Mouse (Mus musculus) liver, embryonic 11.5 days (tissue): ENCODE results near the gene Anks3. TPM values are rescaled to one million over a fixed set of nuclear protein-coding genes. Genes with fewer than 3 reads are reported as not detected.

Experiments used
- ATAC-seq: fragments of 200-750 bp; cut with Nextera tagmentation; replicated peaks from 2 replicates; pipeline ENCODE4 v1.8.0; 2017; ENCODE audit warnings: moderate number of reproducible peaks, mild to moderate bottlenecking, moderate TSS enrichment, moderate library complexity; ENCODE audit not compliant: low FRiP score
- DNase-seq: peaks from one replicate; pipeline ENCODE4 v3.0.0-alpha.2; 2017; ENCODE audit warnings: low spot score
- H3K27ac ChIP-seq: fragments of 300-500 bp; sonication (generic); 2 replicates; pipeline ENCODE4 v1.5.1; 2014; ENCODE audit warnings: mild to moderate bottlenecking, low read depth, low read length, control low read depth
- H3K27me3 ChIP-seq: fragments of 300-500 bp; sonication (generic); replicated peaks from 2 replicates; pipeline ENCODE4 v1.6.1; 2014; ENCODE audit warnings: low read length, mixed read lengths; ENCODE audit not compliant: control insufficient read depth, insufficient read depth
- H3K36me3 ChIP-seq: fragments of 300-500 bp; sonication (generic); 2 replicates; pipeline ENCODE4 v1.6.1; 2014; ENCODE audit warnings: mild to moderate bottlenecking, low read length, moderate library complexity, mixed read lengths; ENCODE audit not compliant: control insufficient read depth, insufficient read depth
- H3K4me1 ChIP-seq: fragments of 300-500 bp; sonication (generic); replicated peaks from 2 replicates; pipeline ENCODE4 v1.6.1; 2014; ENCODE audit warnings: low read length, mixed read lengths; ENCODE audit not compliant: control insufficient read depth, insufficient read depth
- H3K4me2 ChIP-seq: fragments of 300-500 bp; sonication (generic); 2 replicates; pipeline ENCODE4 v1.6.1; 2014; ENCODE audit warnings: mild to moderate bottlenecking, control low read depth, moderate library complexity
- H3K4me3 ChIP-seq: fragments of 300-500 bp; sonication (generic); 2 replicates; pipeline ENCODE4 v1.5.1; 2014; ENCODE audit warnings: low read depth, low read length, control low read depth
- H3K9ac ChIP-seq: fragments of 300-500 bp; sonication (generic); 2 replicates; pipeline ENCODE4 v1.6.1; 2014; ENCODE audit warnings: low read depth, low read length, control low read depth
- H3K9me3 ChIP-seq: fragments of 300-500 bp; sonication (generic); 2 replicates; pipeline ENCODE4 v1.6.1; 2016; ENCODE audit warnings: low read length, inconsistent platforms, mixed read lengths; ENCODE audit not compliant: control insufficient read depth
- WGBS: fragments of 180-500 bp; shearing (Covaris S2); extraction: QIAGEN DNeasy Blood & Tissue Kit; methylation state at CpG from one replicate; pipeline ENCODE4 v1.1.7; 2014; 5-methylcytosine and 5-hydroxymethylcytosine counted together
- polyA plus RNA-seq: library from polyadenylated mRNA; unstranded; fragments of >200 nt; fragmentation: Nextera tagmentation; extraction: Ambion mirVana; gene quantifications from 2 replicates; pipeline ENCODE4 v1.2.1, GENCODE M21; 2014

Anks3 gene
- polyA plus RNA-seq, 1 experiment from 2014 or later: 30.0 TPM

DNA sequence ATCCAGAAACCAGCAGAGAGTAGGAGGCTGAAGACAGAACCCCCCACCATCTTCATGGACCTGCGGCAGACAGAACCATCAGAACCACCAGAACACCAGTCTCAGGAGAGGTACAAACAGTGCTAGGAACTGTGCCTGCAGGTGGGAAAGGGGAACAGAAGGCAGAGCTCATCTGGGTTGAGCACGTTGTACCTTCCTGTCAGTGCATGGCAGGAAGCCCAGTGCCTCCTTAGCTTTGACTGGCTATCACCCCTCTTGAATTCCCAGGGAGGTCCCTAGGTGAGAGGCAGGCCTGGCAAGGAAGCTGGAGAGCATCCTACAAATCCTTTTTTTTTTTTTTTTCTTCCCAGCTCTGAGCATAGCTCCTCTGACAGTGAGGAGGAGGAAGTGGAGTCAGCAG, 12.2 kb upstream of the Anks3 start:
- no peak for ATAC-seq
- DNase-seq: no peak
- no peak overlapping the region for H3K9ac ChIP-seq
- H3K9me3 ChIP-seq: no peaks in the 10 kb centered on the region
- H3K36me3 ChIP-seq: no peaks in the 10 kb centered on the region
- no peak overlapping the region for H3K27ac ChIP-seq
- no peak overlapping the region for H3K4me2 ChIP-seq
- H3K27me3 ChIP-seq: no peaks in the 10 kb centered on the region
- WGBS: 60% methylated on average over 2 of the region's 2 CpGs
- H3K4me1 ChIP-seq: no peaks in the 10 kb centered on the region; the same call in 1 of the 2 replicates
- H3K4me3 ChIP-seq: no peak overlapping the region

DNA sequence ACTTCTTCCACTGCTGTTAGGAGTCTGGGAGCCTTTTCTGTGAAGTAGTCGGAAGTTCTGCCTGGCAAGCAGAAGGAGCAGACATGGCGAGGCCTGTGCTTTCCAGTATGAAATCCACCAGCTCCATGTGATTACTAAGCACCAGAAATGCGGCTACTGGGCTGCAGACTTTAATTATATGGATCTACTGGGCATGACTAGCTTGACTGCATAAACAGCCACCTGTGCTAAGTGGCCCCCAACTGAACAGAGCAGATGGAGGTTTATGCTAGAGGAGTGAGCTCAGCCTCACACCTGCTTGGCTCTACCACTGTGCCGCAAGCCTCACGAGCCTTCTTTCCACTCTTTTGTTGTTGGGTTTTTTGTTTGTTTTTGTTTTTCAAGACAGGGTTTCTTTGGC, 10.5 kb upstream of the Anks3 start:
- no peak for ATAC-seq
- no peak for DNase-seq
- H3K4me1 ChIP-seq: no peaks in the 10 kb centered on the region; the same call in 1 of the 2 replicates
- 87% methylated on average over 5 of the region's 5 CpGs for WGBS
- no peak overlapping the region for H3K4me2 ChIP-seq
- H3K36me3 ChIP-seq: no peaks in the 10 kb centered on the region
- no peak overlapping the region for H3K4me3 ChIP-seq
- no peak overlapping the region for H3K9ac ChIP-seq
- no peaks in the 10 kb centered on the region for H3K9me3 ChIP-seq
- no peak overlapping the region for H3K27ac ChIP-seq
- no peaks in the 10 kb centered on the region for H3K27me3 ChIP-seq

DNA sequence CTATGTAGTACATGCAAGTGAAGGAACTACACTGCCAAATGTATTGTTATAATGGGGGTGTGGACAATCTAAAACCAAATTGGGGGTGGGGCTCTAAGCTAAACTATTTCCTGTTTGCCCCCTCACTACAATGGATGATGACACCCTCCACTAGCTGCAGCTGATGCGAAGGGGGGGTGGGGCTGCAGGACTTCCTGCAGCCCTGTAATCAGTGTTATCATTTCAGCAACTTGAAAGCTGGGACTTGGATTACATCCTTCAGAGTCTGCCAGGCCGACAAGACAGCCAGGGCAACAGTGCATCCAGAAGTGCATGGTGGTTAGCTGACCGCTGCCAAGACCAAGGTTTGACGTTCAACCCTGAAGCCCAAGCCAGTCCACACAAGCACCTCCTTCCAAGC, 7.6 kb upstream of the Anks3 start:
- Histone ChIP-seq H3K9ac (no peak overlapping the region), H3K4me1 (no peaks in the 10 kb centered on the region)

DNA sequence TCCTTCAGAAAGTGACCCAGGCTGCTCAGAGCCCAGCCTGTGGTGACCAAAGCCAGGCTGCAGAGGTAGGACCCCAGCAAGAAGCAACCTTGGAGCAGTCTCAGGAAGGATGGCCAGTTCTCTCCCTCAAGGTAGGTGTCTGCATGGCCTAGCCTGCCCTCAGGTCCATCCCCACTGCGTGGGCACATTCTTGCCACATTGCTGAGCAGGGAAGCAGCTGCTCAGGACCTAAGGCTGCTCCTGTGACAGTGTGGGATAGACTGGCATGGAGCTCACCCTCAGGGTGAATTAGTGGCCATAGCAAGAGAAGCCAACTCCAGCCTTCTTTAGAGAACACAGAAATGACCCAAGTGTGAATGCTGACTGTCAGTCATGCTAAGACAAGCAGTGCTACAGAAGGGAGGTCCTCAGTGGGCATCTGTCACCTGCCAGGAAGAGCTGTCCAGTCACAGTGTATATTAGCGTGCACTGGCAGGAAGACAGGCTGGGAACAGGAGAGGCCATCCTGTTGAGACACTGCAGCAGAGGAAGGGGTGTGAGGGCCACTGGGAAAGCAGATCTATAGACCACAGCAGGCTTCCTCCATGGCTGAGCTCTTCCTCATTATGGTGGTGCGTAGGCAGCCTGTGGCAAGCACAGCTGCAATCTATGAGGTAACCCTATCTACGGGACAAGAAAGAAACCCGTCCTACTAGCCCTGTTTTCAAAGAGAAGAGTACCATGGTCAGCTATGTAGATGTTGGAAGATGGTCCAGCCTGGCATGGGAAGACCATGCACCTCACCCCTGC, 5.2 kb upstream of the Anks3 start:
- 51% methylated on average over 5 of the region's 5 CpGs for WGBS
- no peak for DNase-seq
- ATAC-seq: no peak
- no peaks in the 10 kb centered on the region for H3K36me3 ChIP-seq
- H3K4me2 ChIP-seq: no peak overlapping the region
- H3K4me1 ChIP-seq: 0 out of 2 replicates have a peak, but pooled peaks cover 4% of the 10 kb centered on the region
- no peaks in the 10 kb centered on the region for H3K27me3 ChIP-seq
- no peaks in the 10 kb centered on the region for H3K9me3 ChIP-seq
- no peak overlapping the region for H3K4me3 ChIP-seq
- no peak overlapping the region for H3K9ac ChIP-seq
- H3K27ac ChIP-seq: no peak overlapping the region

More for the DNA sequence above, 7.6 kb upstream of the Anks3 start:
- 38% methylated on average over 4 of the region's 4 CpGs for WGBS
- Histone ChIP-seq H3K27me3 (no peaks in the 10 kb centered on the region), H3K27ac (no peak overlapping the region), H3K9me3 (no peaks in the 10 kb centered on the region), H3K36me3 (no peaks in the 10 kb centered on the region), H3K4me3 (no peak overlapping the region), H3K4me2 (no peak overlapping the region)
- ATAC-seq (no peak), DNase-seq (no peak)

DNA sequence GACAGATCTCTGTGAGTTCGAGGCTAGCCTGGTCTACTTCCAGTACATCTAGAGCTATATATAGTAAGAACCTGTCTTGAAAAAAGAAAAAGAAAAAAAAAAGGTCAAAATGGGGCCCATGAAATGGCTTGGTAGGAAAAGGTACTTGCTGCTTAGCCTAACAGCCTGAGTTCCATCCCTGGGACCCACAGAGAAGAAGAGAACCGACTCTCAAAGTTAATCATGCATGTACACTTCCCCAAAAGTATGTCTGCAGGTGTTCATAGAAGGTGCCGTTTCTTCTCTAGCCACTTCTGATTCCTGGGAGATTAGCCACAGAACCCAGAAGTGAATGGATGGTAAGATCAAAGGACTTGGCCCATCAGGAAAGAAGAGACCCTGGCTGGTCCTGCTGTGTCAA, 4.4 kb upstream of the Anks3 start:
- 73% methylated on average over 3 of the region's 3 CpGs for WGBS
- Histone ChIP-seq H3K27me3 (no peaks in the 10 kb centered on the region), H3K4me2 (no peak overlapping the region), H3K36me3 (no peaks in the 10 kb centered on the region), H3K9ac (no peak overlapping the region), H3K9me3 (no peaks in the 10 kb centered on the region), H3K4me1 (peaks cover 5% of the 10 kb centered on the region), H3K27ac (no peak overlapping the region), H3K4me3 (no peak overlapping the region)
- ATAC-seq (no peak), DNase-seq (no peak)

DNA sequence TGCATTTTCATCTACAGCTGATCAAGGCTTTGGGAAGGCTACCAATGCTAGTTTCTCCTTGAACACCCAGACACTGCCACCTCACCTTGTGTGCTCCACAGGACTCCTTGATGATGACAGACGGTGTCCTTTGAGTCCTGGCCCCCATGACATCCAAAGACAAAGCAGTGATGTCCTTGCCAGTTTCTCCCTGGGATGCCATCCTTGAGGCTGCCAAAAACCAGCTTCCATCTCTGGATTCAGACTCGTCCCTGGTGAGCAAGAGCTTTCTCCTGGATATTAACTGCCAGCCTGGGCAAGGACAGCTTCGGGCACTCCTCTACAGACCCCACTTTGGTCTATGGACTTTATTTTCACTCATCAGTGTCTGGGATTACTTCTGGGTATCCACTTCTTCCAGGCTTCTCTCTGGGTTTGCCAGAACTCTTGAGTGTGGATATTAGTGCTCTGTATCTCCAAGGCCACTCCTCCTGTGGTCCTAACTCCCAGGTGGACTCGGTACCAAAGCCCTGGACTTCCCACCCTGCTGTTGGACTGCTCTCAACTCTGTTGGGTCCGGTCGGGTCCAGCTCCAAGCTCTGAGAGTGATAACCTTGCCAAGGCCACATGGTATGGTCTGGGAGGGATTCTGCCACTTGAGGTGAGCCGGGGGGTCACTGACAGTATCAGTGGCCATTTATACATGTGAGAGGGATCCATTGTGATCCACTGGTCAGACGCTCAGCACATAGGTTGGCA, 1.6 kb upstream of the Anks3 start:
- Histone ChIP-seq H3K36me3 (no peaks in the 10 kb centered on the region), H3K9me3 (no peaks in the 10 kb centered on the region), H3K9ac (no peak overlapping the region), H3K4me2 (peak overlapping the region; percentile 93; the same call in 1 of the 2 replicates), H3K27me3 (no peaks in the 10 kb centered on the region), H3K27ac (no peak overlapping the region), H3K4me3 (no peak overlapping the region), H3K4me1 (peaks cover 9% of the 10 kb centered on the region)
- WGBS: 84% methylated on average over 8 of the region's 8 CpGs
- DNase-seq (no peak), ATAC-seq (no peak)

DNA sequence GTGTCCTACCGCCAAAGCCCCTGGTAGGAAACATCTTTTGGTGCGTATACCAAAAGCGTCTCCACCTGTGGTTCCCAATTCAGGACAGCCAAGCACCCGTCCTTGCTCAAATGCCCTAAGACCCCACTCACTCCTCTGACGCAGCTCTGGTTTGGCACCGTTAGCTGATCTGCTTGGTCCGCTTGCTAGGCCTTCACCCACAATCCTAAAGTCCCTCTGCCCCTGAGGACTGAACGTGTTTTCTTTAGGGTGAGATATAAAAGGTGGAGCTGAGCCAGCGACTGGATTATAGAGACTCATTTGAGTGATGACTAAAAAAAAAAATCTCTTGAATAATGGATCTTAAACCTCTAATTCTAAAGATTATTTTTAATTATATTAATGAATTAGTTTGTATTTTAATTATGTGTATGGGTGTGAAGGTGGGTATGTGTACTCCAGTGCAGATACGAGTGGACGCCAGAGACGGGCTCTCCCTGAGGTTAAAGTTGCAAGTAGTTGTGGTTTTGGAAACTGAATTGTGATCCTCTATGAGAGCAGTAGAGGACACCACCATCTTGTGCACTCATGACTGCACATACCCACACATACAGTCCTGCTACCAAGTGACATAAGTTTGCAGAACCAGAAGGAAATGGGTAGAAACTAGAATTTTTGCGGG, 856 bp upstream of the Anks3 start:
- peak overlapping the region; percentile 80 for H3K9ac ChIP-seq
- peak overlapping the region; percentile 93 for H3K4me2 ChIP-seq
- no peaks in the 10 kb centered on the region for H3K27me3 ChIP-seq
- peaks cover 9% of the 10 kb centered on the region for H3K4me1 ChIP-seq
- no peak overlapping the region; the same call in 1 of the 2 replicates for H3K27ac ChIP-seq
- ATAC-seq: no peak; the same call in 1 of the 2 replicates
- WGBS: 19% methylated on average over 13 of the region's 13 CpGs
- DNase-seq: no peak
- H3K4me3 ChIP-seq: peak overlapping the region; percentile 94
- no peaks in the 10 kb centered on the region for H3K36me3 ChIP-seq
- H3K9me3 ChIP-seq: no peaks in the 10 kb centered on the region

DNA sequence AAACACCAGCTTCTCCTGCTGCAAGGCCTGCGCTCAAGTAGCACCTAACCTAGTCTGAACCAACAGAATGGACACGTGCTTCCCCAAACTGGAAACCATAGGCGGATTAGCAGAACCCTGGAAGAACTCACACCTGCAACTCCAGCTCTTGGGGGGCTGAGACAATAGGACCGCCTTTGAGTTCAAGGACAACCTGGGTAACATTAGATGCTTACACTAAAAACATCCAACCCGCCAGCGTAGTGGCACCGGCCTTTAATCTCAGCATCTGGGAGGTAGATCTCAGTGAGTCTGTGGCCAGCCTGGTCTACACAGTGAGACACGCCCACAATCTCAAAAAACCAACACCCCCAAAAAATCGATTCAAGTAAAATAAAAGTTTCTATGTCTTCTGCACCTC, 659 bp downstream of the Anks3 start:
- 33% methylated on average over 9 of the region's 9 CpGs for WGBS
- H3K4me2 ChIP-seq: peak overlapping the region; percentile 93
- H3K9me3 ChIP-seq: no peaks in the 10 kb centered on the region
- no peak for ATAC-seq
- H3K36me3 ChIP-seq: 0 out of 2 replicates have a peak, but pooled peaks cover 2% of the 10 kb centered on the region
- H3K4me3 ChIP-seq: peak overlapping the region; percentile 94
- peak overlapping the region; percentile 80 for H3K9ac ChIP-seq
- no peaks in the 10 kb centered on the region for H3K27me3 ChIP-seq
- no peak overlapping the region for H3K27ac ChIP-seq
- DNase-seq: no peak
- peaks cover 9% of the 10 kb centered on the region for H3K4me1 ChIP-seq
